Mouse (Mus musculus): ENCODE measurements around the gene Heatr5a. TPM values are rescaled to one million over a fixed set of nuclear protein-coding genes. Genes with fewer than 3 reads are reported as not detected.

Heatr5a gene
- total RNA-seq, 1 experiment = 20.9 TPM

DNA sequence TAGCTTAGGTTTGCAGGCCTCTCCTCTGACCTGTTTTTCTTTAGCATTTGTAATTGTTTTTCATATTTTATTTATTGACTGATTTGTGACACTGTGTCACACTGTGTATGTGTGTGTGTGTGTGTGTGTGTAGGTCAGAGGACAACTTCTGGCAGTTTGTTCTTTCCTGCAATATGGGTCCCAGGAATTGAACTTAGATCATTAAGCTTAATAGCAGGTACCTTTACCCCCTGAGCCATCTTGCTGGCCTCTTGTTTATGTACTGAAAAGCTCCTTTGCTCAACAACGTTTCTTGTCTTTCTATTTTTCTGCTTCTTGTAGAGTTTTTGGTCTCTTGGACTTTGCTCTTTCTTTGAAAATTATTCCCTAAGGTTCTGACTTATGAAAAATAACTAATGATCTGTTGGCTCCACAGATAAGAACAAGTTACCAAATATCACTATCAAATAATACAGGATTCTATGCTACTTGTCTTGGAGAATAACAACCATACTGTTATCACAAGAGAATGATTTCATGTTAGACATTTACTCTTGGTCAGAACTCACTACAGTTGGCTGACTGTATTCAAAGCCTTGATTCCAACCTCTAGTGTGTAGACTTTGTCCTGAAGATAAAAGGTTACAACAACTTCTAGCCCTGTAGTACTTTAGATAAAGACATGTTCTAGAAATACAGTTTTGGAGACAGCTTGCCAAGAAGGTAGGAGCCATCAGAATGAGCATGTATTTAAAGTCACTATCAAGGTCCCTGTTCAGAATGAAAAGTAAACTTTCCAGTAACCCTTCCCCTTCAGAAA is 24.8 kb upstream of the Heatr5a start:
- Histone ChIP-seq H3K9me3 (ENCODE audit: control insufficient read depth, insufficient read depth, low read depth, low read length) (no peaks in the 10 kb centered on the region), H3K36me3 (ENCODE audit: control insufficient read depth, insufficient read depth, low read length, poor library complexity, severe bottlenecking) (peaks cover 10% of the 10 kb centered on the region), H3K27ac (ENCODE audit: insufficient read depth, low read depth, low read length, poor library complexity, severe bottlenecking) (no peak overlapping the region), H3K4me3 (ENCODE audit: insufficient read depth in 1 of 2, low read depth in 1 of 2, low read length in 2 of 2, poor library complexity in 1 of 2, severe bottlenecking in 1 of 2) (no peak overlapping the region), H3K9ac (ENCODE audit: insufficient read depth, low read depth, low read length, poor library complexity, severe bottlenecking) (no peak overlapping the region), H3K4me1 (ENCODE audit: control insufficient read depth in 2 of 2, insufficient read depth in 2 of 2, low read length in 2 of 2, poor library complexity in 1 of 2) (no peaks in the 10 kb centered on the region)
- in situ Hi-C loops (cut with MboI; ENCODE audit: low sequenced_read_pairs in 2 of 2, unreplicated experiment in 2 of 2) = no loop called here
- no peak for TF ChIP-seq CHD2 (IDR thresholded peaks at IDR 0.05; ENCODE audit: low read depth, low read length)
- no peak for TF ChIP-seq ZC3H11A (IDR thresholded peaks at IDR 0.05; ENCODE audit: borderline replicate concordance, low read depth, low read length)
- no peak for TF ChIP-seq ZNF384 (IDR thresholded peaks at IDR 0.05; ENCODE audit: low read depth, low read length)
- TF ChIP-seq HCFC1 (IDR thresholded peaks at IDR 0.05; ENCODE audit: borderline replicate concordance, insufficient read depth, low read length) = no peak
- TF ChIP-seq MAFK (IDR thresholded peaks at IDR 0.05; ENCODE audit: insufficient read depth, low read depth, low read length) = no peak
- DNase-seq (ENCODE audit: low read depth, low spot score) = no peak

DNA sequence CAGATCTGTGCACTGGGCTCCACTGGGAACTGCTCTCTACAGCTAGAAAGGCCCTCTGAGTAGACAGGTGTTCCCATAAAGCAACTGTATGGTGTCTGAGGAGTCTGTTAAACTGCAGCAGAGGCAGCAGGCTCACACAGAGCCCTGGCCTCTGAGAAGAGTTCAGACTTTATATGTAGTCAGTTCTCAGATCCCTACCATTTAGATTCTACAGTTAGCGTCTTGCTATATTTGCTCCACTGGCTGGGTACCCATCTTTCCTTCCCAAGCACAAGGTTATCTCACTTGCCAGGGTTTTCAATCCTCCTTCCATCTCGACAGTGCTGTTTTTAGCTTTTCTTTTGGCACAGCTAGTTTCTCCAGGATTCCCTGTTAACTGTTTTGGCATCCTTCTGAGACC is 19.5 kb upstream of the Heatr5a start:
- TF ChIP-seq ZNF384 (IDR thresholded peaks at IDR 0.05; ENCODE audit: low read depth, low read length) = no peak
- H3K36me3 ChIP-seq (ENCODE audit: control insufficient read depth, insufficient read depth, low read length, poor library complexity, severe bottlenecking) = no peaks in the 10 kb centered on the region
- DNase-seq (ENCODE audit: low read depth, low spot score) = no peak
- no peaks in the 10 kb centered on the region for H3K4me1 ChIP-seq (ENCODE audit: control insufficient read depth in 2 of 2, insufficient read depth in 2 of 2, low read length in 2 of 2, poor library complexity in 1 of 2)
- in situ Hi-C loops (cut with MboI; ENCODE audit: low sequenced_read_pairs in 2 of 2, unreplicated experiment in 2 of 2) = no loop called here
- H3K9me3 ChIP-seq (ENCODE audit: control insufficient read depth, insufficient read depth, low read depth, low read length) = no peaks in the 10 kb centered on the region
- no peak overlapping the region for H3K9ac ChIP-seq (ENCODE audit: insufficient read depth, low read depth, low read length, poor library complexity, severe bottlenecking)
- no peak overlapping the region for H3K4me3 ChIP-seq (ENCODE audit: insufficient read depth in 1 of 2, low read depth in 1 of 2, low read length in 2 of 2, poor library complexity in 1 of 2, severe bottlenecking in 1 of 2)
- H3K27ac ChIP-seq (ENCODE audit: insufficient read depth, low read depth, low read length, poor library complexity, severe bottlenecking) = no peak overlapping the region

DNA sequence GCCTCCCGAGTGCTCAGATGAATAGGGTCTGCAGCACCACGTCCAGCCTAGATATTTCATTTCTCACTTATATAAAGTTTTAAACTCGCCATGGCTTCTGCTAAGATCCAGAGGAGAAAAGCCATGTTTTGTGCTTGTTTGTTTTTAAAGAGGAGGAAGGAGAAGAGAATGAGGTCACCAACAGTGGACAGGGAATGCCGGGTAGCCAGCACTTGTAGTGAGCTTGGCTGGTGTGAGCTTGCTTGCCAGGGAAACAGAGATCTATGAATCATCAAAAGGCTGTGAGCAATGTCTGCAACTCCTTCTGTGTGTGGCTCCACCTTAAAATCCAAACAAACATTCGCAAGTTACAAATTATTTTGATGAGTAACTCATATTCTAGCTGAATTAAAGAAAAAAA is 17.4 kb upstream of the Heatr5a start:
- Histone ChIP-seq H3K9ac (ENCODE audit: insufficient read depth, low read depth, low read length, poor library complexity, severe bottlenecking) (no peak overlapping the region), H3K4me1 (ENCODE audit: control insufficient read depth in 2 of 2, insufficient read depth in 2 of 2, low read length in 2 of 2, poor library complexity in 1 of 2) (no peaks in the 10 kb centered on the region; a peak in 1 of 4 replicates), H3K27ac (ENCODE audit: insufficient read depth, low read depth, low read length, poor library complexity, severe bottlenecking) (no peak overlapping the region), H3K36me3 (ENCODE audit: control insufficient read depth, insufficient read depth, low read length, poor library complexity, severe bottlenecking) (no peaks in the 10 kb centered on the region), H3K9me3 (ENCODE audit: control insufficient read depth, insufficient read depth, low read depth, low read length) (no peaks in the 10 kb centered on the region), H3K4me3 (ENCODE audit: insufficient read depth in 1 of 2, low read depth in 1 of 2, low read length in 2 of 2, poor library complexity in 1 of 2, severe bottlenecking in 1 of 2) (no peak overlapping the region)
- DNase-seq (ENCODE audit: low read depth, low spot score) = no peak
- TF ChIP-seq ZNF384 (IDR thresholded peaks at IDR 0.05; ENCODE audit: low read depth, low read length) = no peak
- TF ChIP-seq CHD2 (IDR thresholded peaks at IDR 0.05; ENCODE audit: low read depth, low read length) = no peak
- TF ChIP-seq MAFK (IDR thresholded peaks at IDR 0.05; ENCODE audit: insufficient read depth, low read depth, low read length) = no peak
- no peak for TF ChIP-seq ZC3H11A (IDR thresholded peaks at IDR 0.05; ENCODE audit: borderline replicate concordance, low read depth, low read length)
- no peak for TF ChIP-seq HCFC1 (IDR thresholded peaks at IDR 0.05; ENCODE audit: borderline replicate concordance, insufficient read depth, low read length)
- in situ Hi-C loops (cut with MboI; ENCODE audit: low sequenced_read_pairs in 2 of 2, unreplicated experiment in 2 of 2) = no loop called here

DNA sequence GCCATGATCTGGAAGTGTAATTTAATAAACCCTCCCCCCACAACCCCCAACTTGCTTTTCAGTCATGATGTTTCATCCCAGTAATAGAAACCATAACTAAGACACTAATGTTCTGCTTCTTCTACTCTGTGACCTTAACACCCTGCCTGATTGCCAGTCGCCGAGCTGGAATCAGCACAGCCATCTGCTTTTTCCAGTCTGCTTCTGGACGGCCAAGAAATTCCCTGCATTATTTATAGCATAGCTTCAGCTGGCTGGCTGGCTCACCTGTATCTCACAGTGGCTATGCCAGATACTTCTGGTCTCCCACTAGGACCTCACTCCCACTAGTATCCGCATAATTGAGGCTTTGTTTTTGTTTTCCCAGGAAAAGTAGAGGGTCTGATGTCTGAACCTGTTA is 14.7 kb upstream of the Heatr5a start:
- no peak overlapping the region for H3K27ac ChIP-seq (ENCODE audit: insufficient read depth, low read depth, low read length, poor library complexity, severe bottlenecking)
- in situ Hi-C loops (cut with MboI; ENCODE audit: low sequenced_read_pairs in 2 of 2, unreplicated experiment in 2 of 2) = no loop called here
- H3K4me1 ChIP-seq (ENCODE audit: control insufficient read depth in 2 of 2, insufficient read depth in 2 of 2, low read length in 2 of 2, poor library complexity in 1 of 2) = peaks cover 0 to 1% of the 10 kb centered on the region in 2 experiments; a peak in 1 of 4 replicates
- TF ChIP-seq HCFC1 (IDR thresholded peaks at IDR 0.05; ENCODE audit: borderline replicate concordance, insufficient read depth, low read length) (no peak), ZC3H11A (IDR thresholded peaks at IDR 0.05; ENCODE audit: borderline replicate concordance, low read depth, low read length) (no peak), MAFK (IDR thresholded peaks at IDR 0.05; ENCODE audit: insufficient read depth, low read depth, low read length) (no peak), CHD2 (IDR thresholded peaks at IDR 0.05; ENCODE audit: low read depth, low read length) (no peak), ZNF384 (IDR thresholded peaks at IDR 0.05; ENCODE audit: low read depth, low read length) (no peak)
- H3K4me3 ChIP-seq (ENCODE audit: insufficient read depth in 1 of 2, low read depth in 1 of 2, low read length in 2 of 2, poor library complexity in 1 of 2, severe bottlenecking in 1 of 2) = no peak overlapping the region
- DNase-seq (ENCODE audit: low read depth, low spot score) = no peak
- no peaks in the 10 kb centered on the region for H3K9me3 ChIP-seq (ENCODE audit: control insufficient read depth, insufficient read depth, low read depth, low read length)
- no peaks in the 10 kb centered on the region for H3K36me3 ChIP-seq (ENCODE audit: control insufficient read depth, insufficient read depth, low read length, poor library complexity, severe bottlenecking)
- H3K9ac ChIP-seq (ENCODE audit: insufficient read depth, low read depth, low read length, poor library complexity, severe bottlenecking) = no peak overlapping the region
